Mouse (Mus musculus) CH12.LX (cell line): ENCODE measurements around the gene Slc22a5. TPM values are rescaled to one million over a fixed set of nuclear protein-coding genes. Genes with fewer than 3 reads are reported as not detected.

Experiments
- BHLHE40 ChIP-seq: IDR thresholded peaks from 2 replicates; pipeline ENCODE4 v1.6.1; 2011; ENCODE audit warnings: mild to moderate bottlenecking, low read depth, low read length, improper control_type of control experiment
- CHD1 ChIP-seq: IDR thresholded peaks from 2 replicates; pipeline ENCODE4 v1.6.1; 2012; ENCODE audit warnings: low read depth, low read length, improper control_type of control experiment, inconsistent platforms
- CHD2 ChIP-seq: IDR thresholded peaks from 2 replicates; pipeline ENCODE4 v1.6.1; 2011; ENCODE audit warnings: low read length, improper control_type of control experiment
- CTCF ChIP-seq, 2 experiments: IDR thresholded peaks in 1 of 2; conservative IDR thresholded peaks in 1 of 2; 2 replicates each; pipeline ENCODE4 v1.5.1; 2011 to 2012; ENCODE audit warnings: low read depth in 2 of 2, low read length in 2 of 2, improper control_type of control experiment in 1 of 2, inconsistent platforms in 1 of 2, mild to moderate bottlenecking in 1 of 2, moderate library complexity in 1 of 2
- E2F4 ChIP-seq: IDR thresholded peaks from 2 replicates; pipeline ENCODE4 v1.6.1; 2011; ENCODE audit warnings: low read depth, low read length, improper control_type of control experiment; ENCODE audit not compliant: insufficient replicate concordance
- GABPA ChIP-seq: IDR thresholded peaks from 2 replicates; pipeline ENCODE4 v1.6.1; 2012; ENCODE audit warnings: low read depth, low read length, improper control_type of control experiment, inconsistent platforms; ENCODE audit not compliant: insufficient replicate concordance
- JUN ChIP-seq: IDR thresholded peaks from 2 replicates; pipeline ENCODE4 v1.6.1; 2011; ENCODE audit warnings: low read depth, mild to moderate bottlenecking, low read length, improper control_type of control experiment, moderate library complexity; ENCODE audit not compliant: insufficient read depth
- MAZ ChIP-seq: IDR thresholded peaks from 2 replicates; pipeline ENCODE4 v1.6.1; 2012; ENCODE audit warnings: low read depth, mild to moderate bottlenecking, inconsistent platforms, low read length, improper control_type of control experiment, moderate library complexity
- PAX5 ChIP-seq: IDR thresholded peaks from 2 replicates; pipeline ENCODE4 v1.6.1; 2012; ENCODE audit warnings: low read length, inconsistent platforms, mixed read lengths
- RAD21 ChIP-seq: IDR thresholded peaks from 2 replicates; pipeline ENCODE4 v1.6.1; 2011; ENCODE audit warnings: low read depth, mild to moderate bottlenecking, low read length, improper control_type of control experiment, moderate library complexity
- SMC3 ChIP-seq: IDR thresholded peaks from 2 replicates; pipeline ENCODE4 v1.6.1; 2011; ENCODE audit warnings: low read depth, low read length, improper control_type of control experiment
- TCF12 ChIP-seq: IDR thresholded peaks from 2 replicates; pipeline ENCODE4 v1.6.1; 2014; ENCODE audit warnings: low read depth, mild to moderate bottlenecking, inconsistent platforms, low read length, improper control_type of control experiment
- USF1 ChIP-seq: IDR thresholded peaks from 2 replicates; pipeline ENCODE4 v1.6.1; 2014; ENCODE audit warnings: low read depth, mild to moderate bottlenecking, inconsistent platforms, low read length, improper control_type of control experiment
- ZNF384 ChIP-seq: IDR thresholded peaks from 2 replicates; pipeline ENCODE4 v1.6.1; 2012; ENCODE audit warnings: low read depth, low read length, improper control_type of control experiment, inconsistent platforms
- polyA plus RNA-seq: library from polyadenylated mRNA; unstranded; fragments of >175 nt; gene quantifications from 2 replicates; pipeline ENCODE4 v1.2.1, GENCODE M21; 2012; ENCODE audit warnings: low read depth; ENCODE audit not compliant: insufficient read length
- total RNA-seq, 2 experiments: library from RNA; depleted of rRNA; stranded (reverse); fragments of 300-350 nt in 1 of 2; fragments of >200 nt in 1 of 2; gene quantifications; 2 replicates each; pipeline ENCODE4 v1.2.3; 2012 to 2014

Gene Slc22a5
- total and polyA plus RNA-seq, 3 experiments, result 5.6 to 6.7 (median 6.2) TPM

- TF ChIP-seq E2F4, result peak; percentile 49; the same call in 1 of the 2 replicates
- TF ChIP-seq ZNF384, result peak; percentile 67
- no peak; the same call in 1 of the 2 replicates for TF ChIP-seq SMC3
- TF ChIP-seq USF1, result no peak
- TF ChIP-seq CTCF (conservative IDR thresholded peaks at IDR 0.05 in 1 of 2, IDR thresholded peaks at IDR 0.05 in 1 of 2; ENCODE audit: low read depth in 2 of 2, low read length in 2 of 2), result no peak
- TF ChIP-seq GABPA, result no peak
- peak; percentile 80; the same call in 1 of the 2 replicates for TF ChIP-seq CHD1
- peak; percentile 100 for TF ChIP-seq JUN
- no peak for TF ChIP-seq PAX5
- no peak; the same call in 1 of the 2 replicates for TF ChIP-seq RAD21
- TF ChIP-seq TCF12, result peak; percentile 83
- TF ChIP-seq CHD2, result peak; percentile 76; the same call in 1 of the 2 replicates
- no peak for TF ChIP-seq MAZ
- TF ChIP-seq BHLHE40, result peak; percentile 73
These were observed 76.7 kb downstream of the Slc22a5 start (continued) for GRCm38 (mm10) chr11:53814810-53815209.

Other genes starting within 250 kb of the Slc22a5 start
- gene Rad50, start 184.3 kb downstream of the Slc22a5 start, total RNA-seq (2012; rRNA removed), result 45.3 and 48.2 TPM in 2 replicates
- gene Rad50, start 184.3 kb downstream of the Slc22a5 start, total RNA-seq (2014; rRNA removed), result 36.0 and 39.6 TPM in 2 replicates
- 53.6 and 55.2 TPM in 2 replicates for gene Rad50, start 184.3 kb downstream of the Slc22a5 start, polyA plus RNA-seq
- gene Il5, start 170.9 kb downstream of the Slc22a5 start, total RNA-seq (2012; rRNA removed), result not detected in 2 replicates
- not detected in 2 replicates for gene Il5, start 170.9 kb downstream of the Slc22a5 start, total RNA-seq (2014; rRNA removed)
- gene Il5, start 170.9 kb downstream of the Slc22a5 start, polyA plus RNA-seq, result not detected in 2 replicates
- 46.4 and 64.9 TPM in 2 replicates for gene Irf1, start 121.6 kb downstream of the Slc22a5 start, total RNA-seq (2012; rRNA removed)
- gene Irf1, start 121.6 kb downstream of the Slc22a5 start, total RNA-seq (2014; rRNA removed), result 19.8 and 23.6 TPM in 2 replicates
- gene Irf1, start 121.6 kb downstream of the Slc22a5 start, polyA plus RNA-seq, result 17.8 and 18.2 TPM in 2 replicates
- gene Gm17334, start 118.5 kb downstream of the Slc22a5 start, total RNA-seq (2012; rRNA removed), result 0.71 and 0.72 TPM in 2 replicates
- not detected in 2 replicates for gene Gm17334, start 118.5 kb downstream of the Slc22a5 start, total RNA-seq (2014; rRNA removed)
- 0.47 and 0.57 TPM in 2 replicates for gene Gm17334, start 118.5 kb downstream of the Slc22a5 start, polyA plus RNA-seq
- gene Gm12216, start 32.4 kb downstream of the Slc22a5 start, total RNA-seq (2012; rRNA removed), result 0.88 and 2.7 TPM in 2 replicates
- 0.73 and 0.77 TPM in 2 replicates for gene Gm12216, start 32.4 kb downstream of the Slc22a5 start, total RNA-seq (2014; rRNA removed)
- gene Gm12216, start 32.4 kb downstream of the Slc22a5 start, polyA plus RNA-seq, result 0.56 and 1.1 TPM in 2 replicates
- not detected in 2 replicates for gene Slc22a21, start 88.7 kb upstream of the Slc22a5 start, total RNA-seq (2012; rRNA removed)
- gene Slc22a21, start 88.7 kb upstream of the Slc22a5 start, total RNA-seq (2014; rRNA removed), result not detected in 2 replicates
- not detected in 2 replicates for gene Slc22a21, start 88.7 kb upstream of the Slc22a5 start, polyA plus RNA-seq
- gene Slc22a4, start 136.4 kb upstream of the Slc22a5 start, total RNA-seq (2012; rRNA removed), result not detected in 2 replicates
- gene Slc22a4, start 136.4 kb upstream of the Slc22a5 start, total RNA-seq (2014; rRNA removed), result not detected in 2 replicates
- gene Slc22a4, start 136.4 kb upstream of the Slc22a5 start, polyA plus RNA-seq, result not detected in 2 replicates
- gene Pdlim4, start 177.4 kb upstream of the Slc22a5 start, total RNA-seq (2012; rRNA removed), result not detected in 2 replicates
- not detected in 2 replicates for gene Pdlim4, start 177.4 kb upstream of the Slc22a5 start, total RNA-seq (2014; rRNA removed)
- gene Pdlim4, start 177.4 kb upstream of the Slc22a5 start, polyA plus RNA-seq, result not detected in 2 replicates
- gene P4ha2, start 208.4 kb upstream of the Slc22a5 start, total RNA-seq (2012; rRNA removed), result 5.0 and 10.0 TPM in 2 replicates
- gene P4ha2, start 208.4 kb upstream of the Slc22a5 start, total RNA-seq (2014; rRNA removed), result 7.9 and 10.1 TPM in 2 replicates
- 3.6 and 4.2 TPM in 2 replicates for gene P4ha2, start 208.4 kb upstream of the Slc22a5 start, polyA plus RNA-seq